Mouse (Mus musculus) liver, adult 2 months (tissue): ENCODE data around the gene Efemp2.

Experiments used
- CTCF ChIP-seq: fragments of 200-500 bp; IDR thresholded peaks from 2 replicates; pipeline ENCODE4 v1.5.1; 2011; ENCODE audit warnings: low read depth, low read length, control low read depth
- POLR2A ChIP-seq: fragments of 200-500 bp; IDR thresholded peaks from 2 replicates; pipeline ENCODE4 v1.6.1; 2011; ENCODE audit warnings: low read length, control low read depth; ENCODE audit not compliant: insufficient read depth; ENCODE audit errors: extremely low read depth

GRCm38 (mm10) chr19:5455037-5455436, 18.7 kb upstream of the Efemp2 start:
- no peak for TF ChIP-seq POLR2A
- no peak for TF ChIP-seq CTCF
